ENCODE assay signal across 11 mouse cellular contexts in the genomic region with DNA sequence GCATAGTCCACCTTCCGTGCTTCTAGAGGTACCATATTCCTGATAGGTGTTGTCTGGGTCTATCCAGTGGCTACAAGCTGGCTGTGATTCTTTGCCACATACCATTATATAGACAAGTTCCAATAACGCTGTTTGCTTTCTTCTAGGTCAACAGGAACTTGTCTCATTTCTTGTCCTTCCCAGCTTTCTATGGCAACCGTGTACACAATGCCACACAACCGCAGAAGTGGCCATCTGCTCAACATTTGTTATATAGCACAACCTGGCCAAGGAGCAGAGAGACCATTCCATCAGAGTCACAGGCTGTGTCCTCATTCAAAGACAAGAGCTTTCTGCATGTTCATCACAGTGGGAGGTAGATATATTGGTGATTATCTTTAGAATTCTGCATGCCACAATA.
"Had no signal": no experiment of that assay in that cellular context is flagged by ENCODE, and none has a peak within 500 bp of the region (broad histone marks: within the 10 kb centered on the region; RNA-seq: fewer than 3 reads in every experiment).

No protein-coding gene starts in this region.

- H3K27ac ChIP-seq: kidney, postnatal 0 days; layer of hippocampus, adult 2 months; limb, embryonic 13.5 days; liver, embryonic 14.5 days; midbrain, embryonic 13.5 days; stomach, embryonic 15.5 days had no signal

- H3K9ac ChIP-seq: limb, embryonic 13.5 days; liver, embryonic 14.5 days; midbrain, embryonic 13.5 days; stomach, embryonic 15.5 days had no signal

- ATAC-seq: midbrain, embryonic 13.5 days had no signal

- H3K4me3 ChIP-seq: layer of hippocampus, adult 2 months; limb, embryonic 13.5 days; midbrain, embryonic 13.5 days; stomach, embryonic 15.5 days had no signal

- H3K4me2 ChIP-seq: limb, embryonic 13.5 days; midbrain, embryonic 13.5 days; stomach, embryonic 15.5 days had no signal

- H3K9me3 ChIP-seq: limb, embryonic 13.5 days; midbrain, embryonic 13.5 days; stomach, embryonic 15.5 days had no signal

- DNase-seq: kidney, postnatal 4 days; left cerebral cortex, postnatal 4 days; lung, adult 18-20 months; right cerebral cortex, postnatal 14 days; thymus, postnatal 4 days had no signal

- H3K27me3 ChIP-seq: limb, embryonic 13.5 days; midbrain, embryonic 13.5 days; stomach, embryonic 15.5 days had no signal

- H3K36me3 ChIP-seq: limb, embryonic 13.5 days; midbrain, embryonic 13.5 days; stomach, embryonic 15.5 days had no signal

- H3K4me1 ChIP-seq: midbrain, embryonic 13.5 days; stomach, embryonic 15.5 days had no signal
